Mouse (Mus musculus) skeletal muscle tissue, adult 2 months (tissue): Measurements from ENCODE around the gene Olfr156.
"Not testable (repeated sequence)": the region's sequence is repeated elsewhere in the genome, so short reads cannot be mapped to it uniquely, and the experiment has no call there.

Experiments used
- DNase-seq: peaks from one replicate; pipeline ENCODE4 v3.0.0-alpha.2; 2012; ENCODE audit warnings: low read depth, low spot score

Gene Olfr156

GRCm38 (mm10) chr4:43823845-43824337 is at the start of gene Olfr156:
Olfr156 (minus strand) TSS chr4:43823895.
- no peak for DNase-seq

- no peak for DNase-seq
These were observed 46.1 kb upstream of the Olfr156 start for GRCm38 (mm10) chr4:43869821-43870220.

GRCm38 (mm10) chr4:43863298-43863697 is 39.6 kb upstream of the Olfr156 start:
- no peak for DNase-seq

- peak; percentile 30 for DNase-seq
These were observed 37.2 kb upstream of the Olfr156 start for GRCm38 (mm10) chr4:43860744-43861519.

GRCm38 (mm10) chr4:43859886-43860285 is 36.2 kb upstream of the Olfr156 start:
- DNase-seq = no peak

- no peak for DNase-seq
These were observed 30.4 kb upstream of the Olfr156 start for GRCm38 (mm10) chr4:43854101-43854500.

GRCm38 (mm10) chr4:43851265-43851664 is 27.6 kb upstream of the Olfr156 start, which contains the start of gene Olfr155:
Olfr155 (plus strand) TSS chr4:43851565.
- no peak for DNase-seq

GRCm38 (mm10) chr4:43840101-43840500 is 16.4 kb upstream of the Olfr156 start, which contains the start of gene Olfr157:
Olfr157 (minus strand) TSS chr4:43840201.
- DNase-seq = no peak

GRCm38 (mm10) chr4:43838326-43838725 is 14.6 kb upstream of the Olfr156 start:
- no peak for DNase-seq

GRCm38 (mm10) chr4:43834749-43835148 is 11.1 kb upstream of the Olfr156 start:
- no peak for DNase-seq

- no peak for DNase-seq
These were observed 10.1 kb upstream of the Olfr156 start for GRCm38 (mm10) chr4:43833752-43834151.

GRCm38 (mm10) chr4:43832031-43832430 is 8.3 kb upstream of the Olfr156 start:
- DNase-seq = no peak

- DNase-seq = no peak
These were observed 5.1 kb upstream of the Olfr156 start for GRCm38 (mm10) chr4:43828806-43829205.

GRCm38 (mm10) chr4:43822896-43823550 is 672 bp downstream of the Olfr156 start:
- DNase-seq = no peak

- DNase-seq = peak; percentile 18
These were observed 24.8 kb downstream of the Olfr156 start for GRCm38 (mm10) chr4:43798936-43799335.

- DNase-seq = not testable (repeated sequence)
These were observed 27.9 kb downstream of the Olfr156 start for GRCm38 (mm10) chr4:43795844-43796243.

- no peak for DNase-seq
These were observed 28.4 kb downstream of the Olfr156 start for GRCm38 (mm10) chr4:43795296-43795695.

GRCm38 (mm10) chr4:43772304-43772703 is 51.4 kb downstream of the Olfr156 start:
- DNase-seq = no peak

- DNase-seq = no peak
These were observed 52.1 kb downstream of the Olfr156 start for GRCm38 (mm10) chr4:43771626-43772025.

- DNase-seq = no peak
These were observed 52.8 kb downstream of the Olfr156 start, which contains the start of gene Olfr159 for GRCm38 (mm10) chr4:43770909-43771308. Olfr159 (minus strand) TSS chr4:43771009.
